Mouse (Mus musculus) bone marrow, adult 2 months (tissue): Measurements from ENCODE around the gene Adamts12. TPM values are rescaled to one million over a fixed set of nuclear protein-coding genes. Genes with fewer than 3 reads are reported as not detected.

ENCODE experiments used
- H3K27ac ChIP-seq: fragments of 200-500 bp; 2 replicates; pipeline ENCODE4 v1.5.1; 2012; ENCODE audit warnings: low read depth, mild to moderate bottlenecking, control low read depth, inconsistent platforms, low read length; ENCODE audit not compliant: control insufficient read depth, poor library complexity, insufficient read depth
- H3K4me1 ChIP-seq: fragments of 200-500 bp; 2 replicates; pipeline ENCODE4 v1.6.1; 2011; ENCODE audit warnings: low read length; ENCODE audit not compliant: control insufficient read depth, insufficient read depth
- H3K4me3 ChIP-seq: fragments of 200-500 bp; replicated peaks from 2 replicates; pipeline ENCODE3; 2011; ENCODE audit warnings: mild to moderate bottlenecking, low read depth, low read length, control low read depth; ENCODE audit not compliant: control insufficient read depth
- CTCF ChIP-seq: fragments of 200-500 bp; IDR thresholded peaks from 2 replicates; pipeline ENCODE4 v1.5.1; 2011; ENCODE audit warnings: low read length, control low read depth; ENCODE audit not compliant: control insufficient read depth, insufficient read depth
- POLR2A ChIP-seq: fragments of 200-500 bp; IDR thresholded peaks from 2 replicates; pipeline ENCODE4 v1.6.1; 2011; ENCODE audit warnings: low read depth, mild to moderate bottlenecking, control low read depth, low read length, borderline replicate concordance; ENCODE audit not compliant: control insufficient read depth
- WGBS: fragments of 180-500 bp; shearing (Covaris S2); methylation state at CpG from one replicate; pipeline ENCODE4 v1.1.7; 2018; 5-methylcytosine and 5-hydroxymethylcytosine counted together
- polyA plus RNA-seq: library from polyadenylated mRNA; stranded (reverse); fragments of >200 nt; gene quantifications from 2 replicates; pipeline ENCODE4 v1.2.4, GENCODE M21; 2011; ENCODE audit warnings: low replicate concordance; ENCODE audit not compliant: missing spikeins, insufficient read depth, insufficient read length

Gene Adamts12
- polyA plus RNA-seq, 1 experiment: not detected

DNA sequence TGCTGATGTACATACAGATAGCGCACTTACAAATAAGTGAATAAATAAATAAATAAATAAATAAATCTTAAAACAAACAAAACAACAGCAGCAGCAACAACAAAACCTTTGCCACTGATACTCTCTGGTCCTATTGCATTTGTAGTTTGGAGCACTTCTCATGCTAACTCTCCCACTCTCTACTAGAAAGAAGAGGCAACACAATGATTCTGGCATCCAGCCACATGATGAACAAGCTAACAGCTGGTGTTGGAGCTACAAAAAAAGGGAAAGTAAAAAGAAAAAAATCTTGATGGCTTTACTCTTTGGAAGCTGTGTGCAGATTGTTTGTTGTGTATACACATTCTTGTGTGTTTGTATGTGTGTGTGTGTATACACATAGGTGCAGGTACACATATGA is 300.2 kb downstream of the Adamts12 start:
- TF ChIP-seq CTCF (no peak), POLR2A (no peak)
- H3K4me3 ChIP-seq: no peak overlapping the region
- H3K4me1 ChIP-seq: no peaks in the 10 kb centered on the region
- 88% methylated on average over 1 of the region's 1 CpGs for WGBS
- no peak overlapping the region for H3K27ac ChIP-seq

DNA sequence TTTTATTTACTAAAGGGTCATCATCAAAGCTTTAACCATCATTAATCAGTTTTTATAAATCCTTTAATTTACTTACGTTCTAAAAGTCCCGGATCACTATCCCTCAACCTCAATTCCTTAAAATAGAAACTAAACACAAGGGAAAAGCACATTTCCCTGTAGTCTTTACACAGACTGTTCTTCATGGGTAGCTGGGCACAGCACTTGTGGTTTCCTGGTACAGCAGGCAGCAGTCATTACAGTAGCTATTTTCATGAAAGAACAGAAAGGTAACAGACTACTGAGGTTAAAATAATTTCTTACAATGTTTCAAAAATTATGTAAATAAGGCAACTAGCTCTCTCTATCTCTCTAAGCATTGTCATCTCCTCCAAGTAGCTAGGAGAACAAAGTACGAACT is 305.0 kb downstream of the Adamts12 start:
- TF ChIP-seq CTCF: no peak
- Histone ChIP-seq H3K27ac (no peak overlapping the region), H3K4me3 (no peak overlapping the region), H3K4me1 (no peaks in the 10 kb centered on the region)
- WGBS: 29% methylated on average over 3 of the region's 3 CpGs

DNA sequence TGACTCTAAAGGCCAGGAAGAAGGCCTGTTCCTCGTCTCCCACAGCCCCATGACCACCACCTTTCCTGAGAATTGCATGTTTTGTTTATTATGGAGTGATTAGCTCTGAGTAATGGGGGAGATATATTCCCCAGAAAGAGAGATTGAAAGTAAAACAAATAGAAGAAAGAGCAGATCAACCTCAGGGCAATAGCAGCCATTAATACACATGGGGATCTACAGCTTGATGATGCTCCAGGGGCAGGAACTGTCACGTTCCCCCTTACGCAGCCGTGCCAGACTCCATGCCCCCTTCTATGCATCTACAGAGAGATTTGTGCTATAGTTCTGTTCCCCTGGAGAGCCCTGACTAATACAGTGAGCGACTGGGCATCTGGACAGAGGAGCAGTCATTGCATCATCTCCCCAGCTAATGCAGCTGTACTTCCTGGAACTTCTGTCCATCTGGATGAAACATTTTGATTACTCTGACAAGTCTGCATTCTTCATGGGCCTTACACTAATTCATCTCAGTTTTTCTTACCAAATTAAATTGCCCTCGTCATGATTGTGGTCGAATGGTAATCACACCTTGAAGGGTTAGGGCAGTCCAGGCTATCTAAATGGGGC is 306.0 kb downstream of the Adamts12 start:
- TF ChIP-seq CTCF (no peak), POLR2A (no peak)
- Histone ChIP-seq H3K4me1 (no peaks in the 10 kb centered on the region), H3K27ac (no peak overlapping the region), H3K4me3 (no peak overlapping the region)
- WGBS: 72% methylated on average over 7 of the region's 7 CpGs

DNA sequence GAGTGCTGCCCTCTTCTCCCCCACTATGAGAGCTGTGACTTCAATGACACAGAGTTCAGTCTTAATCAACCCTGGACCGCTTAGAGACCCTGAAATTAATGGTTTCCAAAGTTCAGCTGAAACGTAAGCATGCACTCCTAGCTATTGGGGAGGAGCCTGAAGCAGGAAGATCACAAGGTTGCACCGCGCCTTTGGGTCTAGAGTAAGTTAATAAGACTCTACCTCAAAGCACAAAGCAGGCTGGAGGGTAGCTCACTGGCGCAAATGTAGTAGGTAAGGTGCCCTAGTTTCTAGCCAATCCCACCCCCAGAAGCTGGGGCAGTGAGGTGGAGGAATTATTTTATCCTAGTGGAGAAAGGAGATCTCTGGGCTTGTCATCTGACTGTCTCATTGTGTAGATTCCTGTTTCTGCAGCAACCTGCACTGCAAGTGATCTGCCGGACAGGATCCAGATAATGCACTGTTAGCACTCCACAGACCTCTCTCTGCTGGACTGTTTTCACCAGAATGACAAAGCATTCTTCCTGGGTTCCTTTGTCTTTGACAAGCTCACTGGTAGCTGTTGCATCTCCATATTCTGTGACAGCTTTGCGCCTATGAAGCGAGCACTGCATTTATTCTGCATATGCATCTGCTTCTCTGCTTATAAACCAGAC is 315.0 kb downstream of the Adamts12 start:
- WGBS: 85% methylated on average over 8 of the region's 8 CpGs

DNA sequence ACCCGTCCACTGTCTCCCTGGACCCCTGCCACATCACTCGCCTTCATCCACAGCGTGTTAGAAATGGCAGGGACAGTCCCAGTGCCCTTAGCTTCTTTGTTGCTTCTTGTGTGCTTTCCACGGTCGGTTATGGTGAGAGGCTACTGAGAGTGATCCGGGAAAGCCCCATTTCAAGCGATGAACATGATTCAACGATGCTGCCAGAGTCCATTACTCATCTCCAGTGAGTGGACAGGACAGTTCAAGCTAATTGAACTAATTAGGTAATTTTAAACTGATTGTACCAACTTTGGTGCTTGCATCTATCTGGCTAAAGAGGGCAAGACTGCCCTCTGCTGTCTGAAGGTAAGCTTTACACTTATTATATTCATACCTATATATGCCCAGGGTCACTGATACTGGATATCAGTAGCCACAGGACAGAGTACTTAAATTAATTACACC is 315.5 kb downstream of the Adamts12 start:
- H3K27ac ChIP-seq: no peak overlapping the region
- TF ChIP-seq CTCF: no peak
- no peak for TF ChIP-seq POLR2A
- H3K4me1 ChIP-seq: no peaks in the 10 kb centered on the region
- no peak overlapping the region for H3K4me3 ChIP-seq
- 56% methylated on average over 8 of the region's 8 CpGs for WGBS

More for the DNA sequence above, 315.0 kb downstream of the Adamts12 start:
- Histone ChIP-seq H3K27ac (no peak overlapping the region), H3K4me3 (no peak overlapping the region), H3K4me1 (no peaks in the 10 kb centered on the region)
- no peak for TF ChIP-seq CTCF

DNA sequence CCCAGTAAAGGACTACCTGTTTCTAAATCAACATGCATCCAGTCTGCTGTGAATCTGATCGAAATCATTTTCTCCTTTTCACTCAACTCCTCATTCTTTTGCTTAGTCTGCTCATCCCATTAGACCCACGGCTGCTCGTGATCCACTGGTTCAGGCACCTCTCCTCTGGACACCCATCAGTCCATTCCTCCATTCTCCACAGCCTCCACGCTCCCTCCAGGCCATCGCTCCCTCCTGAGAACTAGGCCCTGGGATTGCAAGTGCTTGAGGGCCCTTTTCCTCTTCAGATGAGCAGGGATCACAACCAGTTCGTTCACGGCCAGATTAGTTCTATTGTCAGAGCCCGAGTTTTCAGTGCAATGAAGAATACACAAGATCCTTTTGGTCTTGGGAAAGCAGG is 316.0 kb downstream of the Adamts12 start:
- TF ChIP-seq CTCF (no peak), POLR2A (no peak)
- 84% methylated on average over 8 of the region's 8 CpGs for WGBS

DNA sequence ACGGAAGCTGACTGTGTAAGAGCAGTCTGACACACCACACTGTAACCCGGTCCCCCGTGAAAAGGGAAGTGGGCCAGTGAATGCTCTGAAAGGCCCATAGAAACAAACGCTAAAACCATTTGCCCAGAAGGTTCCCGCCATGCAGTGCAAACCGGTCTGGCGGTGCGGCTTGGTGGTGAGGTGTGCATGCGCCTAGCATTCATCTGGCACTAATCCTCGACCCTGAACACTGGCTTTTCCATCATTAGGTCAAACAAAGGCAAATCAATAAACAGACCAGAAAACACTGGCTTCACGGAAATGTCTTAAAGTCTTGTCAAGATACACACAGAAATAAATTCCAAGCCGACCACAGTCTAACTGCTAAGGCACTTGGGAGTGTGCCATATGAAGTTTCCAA is 318.0 kb downstream of the Adamts12 start:
- 66% methylated on average over 12 of the region's 12 CpGs for WGBS
- no peak overlapping the region for H3K4me3 ChIP-seq
- H3K4me1 ChIP-seq: no peaks in the 10 kb centered on the region
- no peak overlapping the region for H3K27ac ChIP-seq
- TF ChIP-seq CTCF (no peak), POLR2A (no peak)

More for the DNA sequence above, 316.0 kb downstream of the Adamts12 start:
- H3K4me3 ChIP-seq: no peak overlapping the region
- H3K27ac ChIP-seq: no peak overlapping the region
- no peaks in the 10 kb centered on the region for H3K4me1 ChIP-seq

DNA sequence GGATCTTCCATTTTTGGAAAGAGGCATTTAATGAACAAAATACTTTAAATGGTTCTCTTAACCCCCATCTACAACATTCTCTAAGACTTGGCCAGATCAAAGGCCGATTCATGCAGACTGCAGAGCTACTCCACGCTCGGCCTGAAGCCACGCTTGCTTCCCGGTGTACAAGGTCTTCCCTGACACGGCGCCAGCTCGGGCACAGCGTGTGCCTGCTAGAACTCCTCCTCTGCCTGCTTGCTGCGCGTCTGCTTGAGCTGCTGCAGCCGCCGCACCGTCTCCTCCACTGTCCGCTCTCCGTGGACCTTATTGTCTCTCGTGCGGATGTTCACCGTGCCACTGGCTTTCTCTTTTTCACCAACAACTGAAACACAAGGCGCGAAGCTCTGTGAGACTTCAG is 319.2 kb downstream of the Adamts12 start:
- Histone ChIP-seq H3K4me1 (no peaks in the 10 kb centered on the region), H3K4me3 (no peak overlapping the region), H3K27ac (no peak overlapping the region)
- 94% methylated on average over 21 of the region's 21 CpGs for WGBS
- no peak for TF ChIP-seq CTCF
- TF ChIP-seq POLR2A: no peak

DNA sequence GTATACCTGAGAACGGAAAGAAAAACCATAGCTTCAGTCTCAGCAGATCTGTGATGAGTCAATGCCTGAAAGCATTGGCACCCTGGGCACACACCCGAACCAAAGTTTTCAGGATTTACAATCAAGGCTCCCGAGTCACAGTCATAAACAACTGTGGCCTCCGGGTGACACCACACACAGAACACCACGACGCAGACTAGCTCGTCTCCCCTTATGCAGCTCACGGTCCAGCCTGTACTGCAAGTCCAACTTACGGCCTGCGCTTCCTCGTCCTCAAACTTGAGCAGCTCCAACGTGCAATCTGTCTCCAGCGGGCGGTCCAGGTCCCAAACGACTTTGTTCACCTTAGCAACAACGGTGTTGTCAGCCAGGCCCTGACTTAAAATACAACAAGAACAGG is 328.3 kb downstream of the Adamts12 start:
- Histone ChIP-seq H3K4me3 (no peak overlapping the region), H3K4me1 (no peaks in the 10 kb centered on the region), H3K27ac (no peak overlapping the region)
- 92% methylated on average over 16 of the region's 16 CpGs for WGBS
- TF ChIP-seq POLR2A (no peak), CTCF (no peak)
